Mouse (Mus musculus) midbrain, embryonic 14.5 days (tissue): Measurements from ENCODE around the gene Kcnj2. TPM values are rescaled to one million over a fixed set of nuclear protein-coding genes. Genes with fewer than 3 reads are reported as not detected.

Experiments
- ATAC-seq: fragments of 200-750 bp; cut with Nextera tagmentation; 2 replicates; pipeline ENCODE4 v1.8.0; 2017; ENCODE audit warnings: moderate number of reproducible peaks, moderate library complexity; ENCODE audit not compliant: low FRiP score, low TSS enrichment
- DNase-seq: peaks from one replicate; pipeline ENCODE4 v3.0.0-alpha.2; 2015
- H3K27ac ChIP-seq: fragments of 300-500 bp; sonication (generic); replicated peaks from 2 replicates; pipeline ENCODE4 v1.5.1; 2014; ENCODE audit warnings: mild to moderate bottlenecking, low read depth, low read length, moderate library complexity
- H3K27me3 ChIP-seq: fragments of 300-500 bp; sonication (generic); 2 replicates; pipeline ENCODE4 v1.6.1; 2014; ENCODE audit warnings: low read length, control low read depth, mixed read lengths; ENCODE audit not compliant: control insufficient read depth, insufficient read depth
- H3K36me3 ChIP-seq: fragments of 300-500 bp; sonication (generic); 2 replicates; pipeline ENCODE4 v1.6.1; 2014; ENCODE audit warnings: low read length, control low read depth; ENCODE audit not compliant: control insufficient read depth, insufficient read depth
- H3K4me1 ChIP-seq: fragments of 300-500 bp; sonication (generic); 2 replicates; pipeline ENCODE4 v1.6.1; 2014; ENCODE audit warnings: mild to moderate bottlenecking, antibody characterized with exemption, low read length, control low read depth; ENCODE audit not compliant: control insufficient read depth, insufficient read depth
- H3K4me2 ChIP-seq: fragments of 300-500 bp; sonication (generic); 2 replicates; pipeline ENCODE4 v1.6.1; 2014; ENCODE audit warnings: mild to moderate bottlenecking, low read length, moderate library complexity
- H3K4me3 ChIP-seq: fragments of 300-500 bp; sonication (generic); replicated peaks from 2 replicates; pipeline ENCODE4 v1.5.1; 2014; ENCODE audit warnings: low read depth, low read length
- H3K9ac ChIP-seq: fragments of 300-500 bp; sonication (generic); replicated peaks from 2 replicates; pipeline ENCODE4 v1.6.1; 2014; ENCODE audit warnings: mild to moderate bottlenecking, low read length, moderate library complexity
- H3K9me3 ChIP-seq: fragments of 300-500 bp; sonication (generic); 2 replicates; pipeline ENCODE4 v1.6.1; 2016; ENCODE audit warnings: low read length, control low read depth, mixed read lengths; ENCODE audit not compliant: control insufficient read depth
- WGBS: fragments of 180-500 bp; shearing (Covaris S2); extraction: QIAGEN DNeasy Blood & Tissue Kit; methylation state at CpG from one replicate; pipeline ENCODE4 v1.1.7; 2014; 5-methylcytosine and 5-hydroxymethylcytosine counted together
- polyA plus RNA-seq: library from polyadenylated mRNA; unstranded; fragments of >200 nt; fragmentation: Nextera tagmentation; extraction: Ambion mirVana; gene quantifications from 2 replicates; pipeline ENCODE4 v1.2.1, GENCODE M21; 2014

The Kcnj2 gene
- polyA plus RNA-seq, 1 experiment from 2014 or later, result 0.63 TPM

DNA sequence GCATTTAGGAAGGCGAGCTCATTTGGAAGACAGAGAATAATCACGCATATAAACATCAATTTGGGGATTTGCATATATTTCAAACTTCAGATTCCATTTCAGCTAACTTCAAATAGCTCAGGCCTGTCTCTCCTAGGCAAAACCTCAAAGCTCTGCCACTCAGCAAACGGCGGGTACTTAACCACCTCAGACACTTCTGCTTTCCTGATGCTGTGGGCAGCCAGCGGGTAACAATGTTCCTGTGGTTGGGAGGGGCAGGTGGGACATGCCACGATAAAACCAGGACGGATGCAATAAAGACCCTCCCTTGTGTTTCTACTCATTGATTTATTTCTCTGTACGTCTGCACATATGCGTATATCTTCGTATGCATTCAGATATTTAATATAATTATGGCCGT lies 12.1 kb downstream of the Kcnj2 start:
- DNase-seq (no peak), ATAC-seq (no peak)
- H3K9me3 ChIP-seq, result no peaks in the 10 kb centered on the region
- H3K4me3 ChIP-seq, result no peak overlapping the region
- H3K27me3 ChIP-seq, result no peaks in the 10 kb centered on the region
- H3K9ac ChIP-seq, result no peak overlapping the region
- H3K4me2 ChIP-seq, result no peak overlapping the region
- WGBS, result 82% methylated on average over 11 of the region's 11 CpGs
- no peaks in the 10 kb centered on the region for H3K4me1 ChIP-seq
- H3K27ac ChIP-seq, result no peak overlapping the region
- H3K36me3 ChIP-seq, result no peaks in the 10 kb centered on the region

DNA sequence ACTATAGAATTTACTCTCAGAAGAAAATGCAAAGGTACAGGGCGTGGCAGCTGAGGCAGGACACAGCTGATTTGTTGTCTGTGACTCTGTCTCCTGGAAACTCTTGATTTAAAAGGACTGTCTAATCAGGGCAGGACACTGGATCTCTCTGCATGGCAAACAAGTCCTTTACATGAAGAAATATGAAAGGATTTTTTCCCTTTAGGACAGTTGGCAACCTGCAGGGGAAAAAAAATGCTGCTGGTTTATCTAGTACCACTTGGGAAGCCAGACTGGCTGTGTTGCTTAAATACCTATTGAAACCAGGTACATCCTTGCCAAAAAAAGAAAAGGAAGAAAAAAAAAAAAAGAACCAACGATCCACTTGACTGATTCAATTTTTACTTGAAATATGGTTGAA lies 17.0 kb downstream of the Kcnj2 start:
- Histone ChIP-seq H3K4me1 (no peaks in the 10 kb centered on the region), H3K4me3 (no peak overlapping the region), H3K9me3 (no peaks in the 10 kb centered on the region), H3K4me2 (no peak overlapping the region), H3K36me3 (no peaks in the 10 kb centered on the region), H3K27me3 (no peaks in the 10 kb centered on the region), H3K9ac (no peak overlapping the region), H3K27ac (no peak overlapping the region)
- no peak for ATAC-seq
- WGBS, result 90% methylated on average over 2 of the region's 2 CpGs
- no peak for DNase-seq

DNA sequence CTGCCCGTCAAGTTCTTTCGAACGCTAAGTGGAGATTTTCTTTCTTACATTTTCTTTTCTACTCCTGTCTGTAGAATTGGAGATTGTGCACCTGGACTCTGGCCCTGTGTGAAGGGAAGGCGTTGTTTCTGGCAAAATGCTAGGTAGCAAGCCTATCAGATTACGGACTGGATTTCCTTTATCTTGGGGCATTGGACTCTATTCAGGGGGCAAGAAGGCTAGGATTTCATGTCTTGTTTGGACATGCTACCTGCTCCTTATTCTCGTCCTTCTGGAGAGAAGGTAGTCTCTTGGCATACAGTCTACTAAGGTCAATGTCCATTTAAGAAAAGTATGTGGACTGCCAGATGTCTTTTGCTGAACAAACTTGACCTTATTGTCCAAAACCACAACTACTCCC lies 21.0 kb downstream of the Kcnj2 start:
- H3K9ac ChIP-seq, result no peak overlapping the region
- H3K4me1 ChIP-seq, result no peaks in the 10 kb centered on the region
- H3K27ac ChIP-seq, result no peak overlapping the region
- no peaks in the 10 kb centered on the region for H3K9me3 ChIP-seq
- DNase-seq, result no peak
- H3K4me3 ChIP-seq, result no peak overlapping the region
- WGBS, result 83% methylated on average over 6 of the region's 6 CpGs
- no peaks in the 10 kb centered on the region for H3K27me3 ChIP-seq
- H3K4me2 ChIP-seq, result no peak overlapping the region
- no peak for ATAC-seq
- no peaks in the 10 kb centered on the region for H3K36me3 ChIP-seq

DNA sequence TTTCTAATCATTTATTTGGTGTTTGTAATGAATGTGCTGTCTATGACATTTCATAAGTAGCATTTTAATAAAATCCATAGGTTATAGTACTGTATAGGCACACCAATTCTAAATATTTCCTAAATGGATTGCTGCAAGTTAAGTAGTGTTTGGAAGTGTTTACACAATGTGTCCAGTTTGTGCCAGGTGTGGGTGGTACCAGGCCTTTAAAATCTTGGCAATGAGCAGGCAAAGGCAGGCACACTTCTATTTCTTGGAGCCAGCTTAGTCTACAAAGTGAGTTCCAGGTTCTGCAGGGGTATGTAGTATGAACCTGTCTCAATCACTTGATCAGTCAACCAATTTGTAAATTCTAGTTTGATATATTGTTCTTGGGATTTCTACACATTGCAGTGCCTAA lies 22.3 kb downstream of the Kcnj2 start:
- H3K9ac ChIP-seq, result no peak overlapping the region
- H3K36me3 ChIP-seq, result no peaks in the 10 kb centered on the region
- no peak overlapping the region for H3K27ac ChIP-seq
- H3K4me2 ChIP-seq, result no peak overlapping the region
- ATAC-seq (no peak), DNase-seq (no peak)
- no peaks in the 10 kb centered on the region for H3K27me3 ChIP-seq
- no peak overlapping the region for H3K4me3 ChIP-seq
- H3K9me3 ChIP-seq, result no peaks in the 10 kb centered on the region
- no peaks in the 10 kb centered on the region for H3K4me1 ChIP-seq

DNA sequence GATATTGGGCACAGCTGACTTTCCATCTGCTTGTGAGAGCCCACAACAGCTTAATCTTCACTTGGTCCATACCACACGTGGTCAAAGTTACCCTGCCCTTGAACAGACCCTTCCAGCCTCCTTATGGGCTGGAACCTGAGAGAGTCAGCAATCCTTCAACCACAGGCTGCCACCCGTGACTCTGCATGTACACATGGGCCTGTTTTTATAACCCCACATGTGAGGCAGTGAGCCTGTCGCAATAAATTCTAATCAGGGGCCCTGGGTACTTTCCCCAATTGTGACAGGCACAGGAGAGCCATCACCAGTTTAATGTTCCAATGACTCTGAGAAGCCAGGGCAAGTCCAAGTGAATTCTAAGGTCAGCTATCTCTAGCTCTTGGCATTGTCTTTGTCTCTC lies 22.8 kb downstream of the Kcnj2 start:
- Histone ChIP-seq H3K4me2 (no peak overlapping the region), H3K9ac (no peak overlapping the region), H3K27ac (no peak overlapping the region), H3K36me3 (no peaks in the 10 kb centered on the region), H3K4me3 (no peak overlapping the region), H3K27me3 (no peaks in the 10 kb centered on the region), H3K9me3 (no peaks in the 10 kb centered on the region), H3K4me1 (no peaks in the 10 kb centered on the region)
- DNase-seq, result no peak
- ATAC-seq, result no peak
- WGBS, result 71% methylated on average over 3 of the region's 3 CpGs

DNA sequence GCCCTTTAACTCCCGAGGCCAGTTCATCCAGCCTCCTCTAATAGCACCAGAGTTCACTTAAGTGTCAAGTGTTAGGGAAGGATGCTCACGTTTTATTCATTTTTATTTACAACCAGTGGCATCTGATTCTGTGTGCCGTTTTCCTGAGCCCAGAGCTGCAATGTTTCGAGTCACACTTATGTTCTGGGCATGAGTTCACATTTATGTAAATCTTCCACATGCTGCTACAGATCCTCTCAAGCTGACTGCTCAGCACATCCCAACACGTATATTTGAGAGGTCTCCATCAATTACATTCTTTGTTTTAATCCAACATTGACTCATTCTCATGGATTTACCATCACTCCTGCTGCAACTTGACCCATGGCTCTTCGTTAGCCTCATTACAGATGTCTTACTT lies 25.2 kb downstream of the Kcnj2 start:
- 81% methylated on average over 6 of the region's 6 CpGs for WGBS
- no peaks in the 10 kb centered on the region for H3K4me1 ChIP-seq
- ATAC-seq (no peak), DNase-seq (no peak)
- no peak overlapping the region for H3K9ac ChIP-seq
- no peak overlapping the region for H3K27ac ChIP-seq
- no peaks in the 10 kb centered on the region for H3K27me3 ChIP-seq
- H3K9me3 ChIP-seq, result no peaks in the 10 kb centered on the region
- H3K4me2 ChIP-seq, result no peak overlapping the region
- no peak overlapping the region for H3K4me3 ChIP-seq
- H3K36me3 ChIP-seq, result no peaks in the 10 kb centered on the region

DNA sequence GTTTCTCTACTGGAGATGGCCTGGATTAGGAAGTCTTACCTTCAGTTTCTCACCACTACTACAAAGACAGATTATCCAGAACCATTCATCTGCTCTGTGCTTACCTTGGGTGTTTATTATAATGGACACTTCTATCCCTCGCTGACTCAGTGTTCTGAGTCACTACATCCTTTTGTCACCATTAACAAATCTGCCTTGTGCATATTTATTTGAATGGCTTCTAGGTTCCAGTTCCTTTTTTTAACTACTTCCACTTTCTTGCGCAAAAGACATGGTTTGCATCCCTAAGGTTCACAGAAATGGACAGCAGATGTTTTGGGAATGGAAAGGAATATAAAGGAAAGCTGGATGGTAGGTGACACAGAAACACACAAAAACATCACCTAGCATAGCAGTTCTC lies 27.0 kb downstream of the Kcnj2 start:
- no peak for ATAC-seq
- WGBS, result 82% methylated on average over 2 of the region's 2 CpGs
- no peaks in the 10 kb centered on the region for H3K9me3 ChIP-seq

DNA sequence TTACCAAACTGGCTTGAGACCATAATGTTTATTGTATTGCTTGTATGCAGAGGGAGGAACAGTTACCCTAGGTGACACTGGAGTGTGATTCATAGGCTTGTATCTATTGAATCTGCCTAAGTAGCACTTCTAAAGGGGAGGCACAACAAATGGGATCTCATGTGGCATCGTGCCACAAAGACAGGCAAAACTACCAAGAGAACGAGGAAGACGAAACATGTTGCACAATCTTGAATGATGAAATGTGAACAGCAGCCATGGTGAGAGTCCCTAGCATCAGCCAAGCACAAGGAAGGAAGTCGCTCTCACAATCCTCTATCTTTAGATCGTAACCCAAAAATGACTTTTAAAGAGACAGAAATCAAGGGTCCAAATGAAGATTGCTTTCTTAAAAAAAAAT lies 30.6 kb downstream of the Kcnj2 start:
- DNase-seq, result no peak
- no peaks in the 10 kb centered on the region for H3K9me3 ChIP-seq
- H3K27ac ChIP-seq, result no peak overlapping the region
- no peaks in the 10 kb centered on the region for H3K36me3 ChIP-seq
- H3K4me1 ChIP-seq, result no peaks in the 10 kb centered on the region
- no peaks in the 10 kb centered on the region for H3K27me3 ChIP-seq
- WGBS, result 96% methylated on average over 5 of the region's 5 CpGs
- H3K4me2 ChIP-seq, result no peak overlapping the region
- no peak overlapping the region for H3K9ac ChIP-seq
- no peak for ATAC-seq
- H3K4me3 ChIP-seq, result no peak overlapping the region

More for the DNA sequence above, 27.0 kb downstream of the Kcnj2 start:
- Histone ChIP-seq H3K4me2 (no peak overlapping the region), H3K4me3 (no peak overlapping the region), H3K4me1 (no peaks in the 10 kb centered on the region), H3K27me3 (no peaks in the 10 kb centered on the region), H3K36me3 (no peaks in the 10 kb centered on the region), H3K9ac (no peak overlapping the region), H3K27ac (no peak overlapping the region)
- DNase-seq, result no peak

DNA sequence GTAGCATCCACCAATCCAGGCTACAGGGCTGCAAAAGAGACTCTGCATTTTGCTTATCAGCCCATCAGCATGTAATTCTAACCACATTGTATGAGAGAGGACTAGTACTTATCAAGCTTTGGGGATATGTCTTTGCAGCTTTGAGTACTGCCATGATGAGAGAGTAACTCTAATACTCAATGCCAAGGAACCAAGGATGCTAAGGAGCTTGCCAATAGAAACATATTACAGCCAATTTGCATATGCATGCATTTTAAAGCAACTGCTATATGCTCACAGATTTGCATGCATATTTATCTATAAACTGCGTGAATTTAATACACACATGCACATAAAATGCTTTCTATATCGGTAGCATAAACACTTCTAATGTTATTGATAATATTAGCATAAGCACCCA lies 34.2 kb downstream of the Kcnj2 start:
- Histone ChIP-seq H3K9ac (no peak overlapping the region), H3K27me3 (no peaks in the 10 kb centered on the region), H3K27ac (no peak overlapping the region), H3K9me3 (no peaks in the 10 kb centered on the region), H3K4me2 (no peak overlapping the region), H3K4me3 (no peak overlapping the region), H3K4me1 (no peaks in the 10 kb centered on the region), H3K36me3 (no peaks in the 10 kb centered on the region)
- WGBS, result 92% methylated on average over 2 of the region's 2 CpGs
- ATAC-seq (no peak), DNase-seq (no peak)
